Mouse (Mus musculus): ENCODE results near the gene Cep131.

DNA sequence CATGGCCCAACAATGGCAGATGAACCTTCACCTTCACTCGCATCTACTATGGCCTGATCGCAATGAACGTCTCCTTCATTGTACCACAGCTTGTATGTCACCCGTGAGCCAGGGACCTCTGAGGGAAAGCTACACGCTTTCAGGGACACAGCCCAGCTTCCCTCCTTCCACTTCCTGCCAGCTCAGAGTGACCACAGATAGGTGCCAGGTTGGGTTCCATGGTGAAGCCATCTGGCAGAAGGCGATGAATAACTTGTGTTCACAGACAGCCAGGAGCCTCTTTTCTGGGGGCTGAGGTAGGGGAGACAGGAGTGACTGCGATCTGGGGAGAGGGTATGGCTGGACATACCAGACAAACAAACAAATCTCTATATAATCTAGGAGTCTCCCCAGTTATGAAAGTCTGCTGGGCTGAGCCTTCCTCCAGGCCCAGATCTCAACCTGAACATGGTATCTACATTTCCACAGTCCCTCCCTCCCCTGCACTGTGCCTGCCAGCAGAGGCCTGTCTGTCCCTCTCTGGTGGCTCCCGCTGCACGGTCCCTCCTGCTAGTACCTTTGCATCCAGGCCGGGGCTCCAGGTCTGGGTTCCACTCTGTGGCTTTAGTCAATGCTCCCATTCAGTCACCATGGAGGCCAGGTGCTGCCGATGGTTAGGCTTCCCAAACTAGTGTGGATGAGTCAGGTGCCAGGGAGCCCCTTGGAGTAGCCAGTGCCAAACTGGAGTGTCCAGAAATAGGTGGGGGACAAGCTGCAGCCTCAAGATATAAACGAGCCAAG, 30.5 kb downstream of the Cep131 start:
- TF ChIP-seq EP300 (IDR thresholded peaks at IDR 0.05; ENCODE audit: insufficient read depth, low read depth, low read length) (no peak), CTCF (IDR thresholded peaks at IDR 0.05) (no peak)

Measured in heart, adult 2 months (tissue).